Mouse (Mus musculus) hindbrain, embryonic 14.5 days (tissue): Measurements from ENCODE around the gene Tox4. TPM values are rescaled to one million over a fixed set of nuclear protein-coding genes. Genes with fewer than 3 reads are reported as not detected.
A peak's percentile ranks its signal among the peaks of the same experiment; 100 is the strongest.

Experiments used
- ATAC-seq: fragments of 200-750 bp; cut with Nextera tagmentation; 2 replicates; pipeline ENCODE4 v1.8.0; 2017; ENCODE audit warnings: moderate number of reproducible peaks, mild to moderate bottlenecking, moderate TSS enrichment, moderate library complexity; ENCODE audit not compliant: low FRiP score
- DNase-seq: peaks from one replicate; pipeline ENCODE4 v3.0.0-alpha.2; 2015; ENCODE audit warnings: low spot score
- H3K27ac ChIP-seq: fragments of 300-500 bp; sonication (generic); 2 replicates; pipeline ENCODE4 v1.5.1; 2014; ENCODE audit warnings: mild to moderate bottlenecking, moderate library complexity
- H3K27me3 ChIP-seq: fragments of 300-500 bp; sonication (generic); 2 replicates; pipeline ENCODE4 v1.6.1; 2014; ENCODE audit warnings: mild to moderate bottlenecking, low read length, mixed read lengths; ENCODE audit not compliant: control insufficient read depth, insufficient read depth
- H3K36me3 ChIP-seq: fragments of 300-500 bp; sonication (generic); replicated peaks from 2 replicates; pipeline ENCODE4 v1.6.1; 2014; ENCODE audit not compliant: control insufficient read depth, insufficient read depth
- H3K4me1 ChIP-seq: fragments of 300-500 bp; sonication (generic); replicated peaks from 2 replicates; pipeline ENCODE4 v1.6.1; 2014; ENCODE audit warnings: antibody characterized with exemption, low read length, mixed read lengths; ENCODE audit not compliant: control insufficient read depth, insufficient read depth
- H3K4me2 ChIP-seq: fragments of 300-500 bp; sonication (generic); replicated peaks from 2 replicates; pipeline ENCODE4 v1.6.1; 2014; ENCODE audit warnings: mild to moderate bottlenecking, moderate library complexity
- H3K4me3 ChIP-seq: fragments of 300-500 bp; sonication (generic); replicated peaks from 2 replicates; pipeline ENCODE4 v1.5.1; 2014; ENCODE audit warnings: mild to moderate bottlenecking, low read length
- H3K9ac ChIP-seq: fragments of 300-500 bp; sonication (generic); 2 replicates; pipeline ENCODE4 v1.6.1; 2014
- H3K9me3 ChIP-seq: fragments of 300-500 bp; sonication (generic); 2 replicates; pipeline ENCODE4 v1.6.1; 2016; ENCODE audit warnings: low read length; ENCODE audit not compliant: control insufficient read depth
- WGBS: fragments of 180-500 bp; shearing (Covaris S2); extraction: QIAGEN DNeasy Blood & Tissue Kit; methylation state at CpG from one replicate; pipeline ENCODE4 v1.1.7; 2014; 5-methylcytosine and 5-hydroxymethylcytosine counted together
- polyA plus RNA-seq: library from polyadenylated mRNA; unstranded; fragments of >200 nt; fragmentation: Nextera tagmentation; extraction: Ambion mirVana; gene quantifications from 2 replicates; pipeline ENCODE4 v1.2.1, GENCODE M21; 2014

Tox4 gene
- polyA plus RNA-seq, 1 experiment from 2014 or later = 55.7 TPM

DNA sequence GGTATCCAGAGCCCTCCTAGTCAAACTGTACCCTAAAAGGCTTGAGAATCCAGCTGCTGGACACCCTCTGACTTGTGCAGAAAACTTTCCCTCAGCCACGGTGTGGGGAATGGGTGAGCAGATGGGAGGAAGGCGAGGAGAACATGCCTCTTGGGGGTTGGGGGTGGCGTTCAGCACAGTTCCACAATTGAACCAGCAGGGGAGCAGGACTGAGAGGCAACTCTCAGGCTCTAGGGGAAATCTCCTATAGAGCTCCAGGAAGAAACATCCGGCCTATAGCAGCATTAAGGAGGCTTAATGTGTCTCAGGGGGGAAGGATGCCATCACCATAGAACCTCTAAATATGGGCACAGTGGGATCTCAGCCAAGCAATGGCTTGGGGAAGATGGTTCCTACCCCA, 46.9 kb downstream of the Tox4 start:
- ATAC-seq = peak; percentile 57; the same call in 1 of the 2 replicates
- Histone ChIP-seq H3K9ac (no peak overlapping the region), H3K4me3 (no peak overlapping the region), H3K27ac (no peak overlapping the region), H3K36me3 (no peaks in the 10 kb centered on the region), H3K4me2 (peak overlapping the region; percentile 72), H3K4me1 (peaks cover 10% of the 10 kb centered on the region; the same call in 1 of the 2 replicates), H3K9me3 (no peaks in the 10 kb centered on the region), H3K27me3 (no peaks in the 10 kb centered on the region)
- 1% methylated on average over 4 of the region's 4 CpGs for WGBS
- DNase-seq = no peak

GRCm38 (mm10) chr14:52327375-52327901, 48.5 kb downstream of the Tox4 start:
- peaks cover 10% of the 10 kb centered on the region; the same call in 1 of the 2 replicates for H3K4me1 ChIP-seq
- WGBS = 1% methylated on average over 14 of the region's 14 CpGs

DNA sequence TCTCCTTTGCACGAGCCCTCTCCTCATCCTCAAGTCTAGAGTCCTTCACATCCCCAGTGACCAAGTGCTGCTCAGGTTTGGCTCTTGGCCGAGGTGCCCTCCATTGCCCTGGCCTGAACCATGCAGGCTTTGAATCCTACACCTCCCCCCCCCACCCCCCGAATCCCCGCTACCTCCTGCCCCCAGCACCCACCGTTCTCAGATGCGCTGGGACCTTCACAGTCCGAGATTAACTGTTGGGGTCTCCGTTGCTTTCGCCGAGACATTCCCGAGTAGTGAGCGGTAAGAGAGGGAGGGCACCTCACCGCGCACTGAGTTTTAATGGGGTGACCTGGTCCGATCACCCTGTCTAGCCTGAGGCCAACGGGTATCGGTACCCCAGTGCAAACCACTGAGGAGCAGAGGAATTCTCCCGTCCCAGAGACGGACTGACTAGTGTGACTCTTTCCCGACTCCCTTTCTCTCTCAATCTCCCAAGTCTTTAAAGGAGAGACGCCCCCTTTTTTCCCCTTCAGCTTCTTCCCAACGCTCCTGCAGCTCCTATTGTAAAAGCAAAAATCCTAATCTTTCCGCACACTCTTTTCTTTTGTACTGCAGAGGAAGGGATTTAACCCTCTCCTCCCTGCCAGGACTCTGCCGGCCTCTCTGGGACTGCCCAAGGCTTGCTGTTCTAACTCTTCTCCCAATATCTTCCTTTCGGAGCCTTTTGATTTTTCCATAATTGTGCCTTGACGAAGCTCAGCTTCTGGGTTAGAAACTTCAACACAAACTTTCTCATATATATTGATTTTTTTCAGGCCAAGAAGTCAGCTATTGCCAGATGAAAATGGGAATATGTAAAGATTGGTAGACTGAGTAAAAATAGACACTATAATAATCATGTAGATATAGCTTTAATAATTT, 49.2 kb downstream of the Tox4 start, which contains the start of gene Sall2:
Gene Sall2 (minus strand): TSS at position 853 of the 903 bp plus-strand sequence.
- Histone ChIP-seq H3K27ac (peak within 1 kb of the TSS; percentile 78), H3K36me3 (no peaks in the 10 kb centered on the region), H3K9me3 (no peaks in the 10 kb centered on the region), H3K27me3 (no peaks in the 10 kb centered on the region), H3K9ac (peak within 1 kb of the TSS; percentile 58), H3K4me1 (peaks cover 10% of the 10 kb centered on the region; the same call in 1 of the 2 replicates), H3K4me3 (peak within 1 kb of the TSS; percentile 42), H3K4me2 (peak within 1 kb of the TSS; percentile 72)
- DNase-seq (no peak), ATAC-seq (peak; percentile 69; the same call in 1 of the 2 replicates)
- 1% methylated on average over 26 of the region's 26 CpGs for WGBS

More at GRCm38 (mm10) chr14:52327375-52327901, 48.5 kb downstream of the Tox4 start:
- peak overlapping the region; percentile 78 for H3K27ac ChIP-seq
- no peaks in the 10 kb centered on the region for H3K9me3 ChIP-seq
- no peaks in the 10 kb centered on the region for H3K27me3 ChIP-seq
- H3K4me2 ChIP-seq = peak overlapping the region; percentile 72
- DNase-seq = no peak
- H3K4me3 ChIP-seq = peak overlapping the region; percentile 42
- peak overlapping the region; percentile 58 for H3K9ac ChIP-seq
- H3K36me3 ChIP-seq = no peaks in the 10 kb centered on the region
- ATAC-seq = peak; percentile 75

DNA sequence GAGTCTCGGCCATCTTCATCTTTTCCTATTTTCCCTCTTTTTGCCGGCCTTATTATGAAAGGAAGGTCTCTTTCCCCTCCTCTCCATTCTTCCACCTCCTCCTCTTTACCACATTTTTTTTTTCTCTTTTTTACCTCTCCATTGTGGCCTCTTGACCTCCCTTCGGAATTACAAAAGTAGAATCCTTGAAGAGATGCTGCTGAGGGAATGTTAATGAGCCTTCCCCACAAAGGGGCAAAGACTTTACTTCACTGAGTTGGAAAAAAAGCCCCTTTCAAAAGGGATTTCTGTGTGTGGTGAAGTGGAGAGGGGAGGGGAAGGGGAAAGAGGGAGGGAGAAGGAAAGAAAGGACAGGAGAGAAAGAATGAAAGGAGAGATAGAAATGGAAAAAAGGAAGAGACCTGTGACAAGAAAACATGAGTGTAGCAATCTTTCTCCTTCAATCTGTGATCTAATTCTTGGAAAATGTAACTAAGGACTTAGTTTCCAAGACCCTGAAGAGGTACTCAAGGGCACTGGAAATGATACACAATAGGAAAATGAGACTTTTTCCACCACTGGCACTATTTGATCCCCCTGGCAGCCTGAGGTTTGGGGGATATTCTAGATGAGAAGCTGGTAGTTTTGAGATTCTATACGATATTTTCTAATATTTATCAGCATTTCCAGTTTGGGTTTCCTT, 52.3 kb downstream of the Tox4 start:
- Histone ChIP-seq H3K27ac (peak overlapping the region; percentile 4; the same call in 1 of the 2 replicates), H3K9me3 (no peaks in the 10 kb centered on the region), H3K27me3 (no peaks in the 10 kb centered on the region), H3K4me3 (no peak overlapping the region), H3K4me1 (peaks cover 10% of the 10 kb centered on the region; the same call in 1 of the 2 replicates), H3K9ac (no peak overlapping the region), H3K36me3 (no peaks in the 10 kb centered on the region), H3K4me2 (no peak overlapping the region)
- DNase-seq (no peak), ATAC-seq (no peak)
- WGBS = 2% methylated on average over 4 of the region's 4 CpGs

DNA sequence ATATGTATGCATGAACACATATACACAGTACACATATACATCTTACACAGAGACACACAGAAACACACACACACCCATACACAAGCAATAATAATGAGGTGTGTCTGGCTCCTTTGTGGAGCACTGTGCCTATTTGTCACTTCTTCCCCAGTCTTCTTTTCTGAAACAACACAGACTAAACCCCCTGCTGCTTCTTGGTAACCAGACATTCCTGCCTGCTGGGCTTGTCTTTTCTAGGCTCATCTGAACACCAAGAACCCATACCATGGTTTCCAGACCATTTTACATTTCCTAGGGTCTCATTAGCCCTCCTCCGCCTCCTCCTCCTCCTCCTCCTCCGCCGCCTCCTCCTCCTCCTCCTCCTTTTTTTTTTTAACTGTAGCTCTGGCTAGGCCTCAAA, 53.2 kb downstream of the Tox4 start:
- Histone ChIP-seq H3K27ac (no peak overlapping the region), H3K4me1 (0 out of 2 replicates have a peak, but pooled peaks cover 4% of the 10 kb centered on the region), H3K9me3 (no peaks in the 10 kb centered on the region), H3K27me3 (no peaks in the 10 kb centered on the region), H3K9ac (no peak overlapping the region), H3K36me3 (no peaks in the 10 kb centered on the region), H3K4me3 (no peak overlapping the region), H3K4me2 (no peak overlapping the region)
- WGBS = 42% methylated on average over 3 of the region's 3 CpGs
- no peak for ATAC-seq
- DNase-seq = no peak

GRCm38 (mm10) chr14:52338751-52339511, 60.0 kb downstream of the Tox4 start:
- Histone ChIP-seq H3K27me3 (no peaks in the 10 kb centered on the region), H3K9me3 (no peaks in the 10 kb centered on the region), H3K4me1 (no peaks in the 10 kb centered on the region), H3K9ac (peak overlapping the region; percentile 50), H3K36me3 (no peaks in the 10 kb centered on the region), H3K27ac (peak overlapping the region; percentile 59; the same call in 1 of the 2 replicates), H3K4me3 (peak overlapping the region; percentile 25), H3K4me2 (peak overlapping the region; percentile 46)
- DNase-seq (peak; percentile 92), ATAC-seq (peak; percentile 82)
- WGBS = 29% methylated on average over 21 of the region's 21 CpGs

- H3K36me3 ChIP-seq = no peaks in the 10 kb centered on the region
- peak overlapping the region; percentile 46 for H3K4me2 ChIP-seq
- DNase-seq (no peak), ATAC-seq (no peak; the same call in 1 of the 2 replicates)
- H3K4me3 ChIP-seq = peak overlapping the region; percentile 25
- H3K4me1 ChIP-seq = no peaks in the 10 kb centered on the region
- 75% methylated on average over 6 of the region's 6 CpGs for WGBS
- H3K27me3 ChIP-seq = no peaks in the 10 kb centered on the region
- peak overlapping the region; percentile 50; the same call in 1 of the 2 replicates for H3K9ac ChIP-seq
- no peaks in the 10 kb centered on the region; the same call in 1 of the 2 replicates for H3K9me3 ChIP-seq
- peak overlapping the region; percentile 59; the same call in 1 of the 2 replicates for H3K27ac ChIP-seq
Observed at GRCm38 (mm10) chr14:52339512-52339852, 60.5 kb downstream of the Tox4 start.
